Comparison of ENCODE assay signal across 9 mouse cellular contexts in genomic region chr1:73758110-73759061, GRCm38 (mm10).
DNase-seq lines count a peak whose midpoint lies in the region; ATAC-seq lines count a peak whose summit lies in the region.
"Had no signal": no experiment of that assay in that cellular context is flagged by ENCODE, and none has a peak within 500 bp of the region (broad histone marks: within the 10 kb centered on the region; RNA-seq: fewer than 3 reads in every experiment).

No protein-coding gene starts in this region.

- H3K27ac ChIP-seq in heart, embryonic 11.5 days (ENCODE audit: low read depth, low read length), result no peak overlapping the region
- peak overlapping the region; percentile 65; the same call in 1 of the 2 replicates for H3K27ac ChIP-seq in forebrain, embryonic 12.5 days
- no peak overlapping the region for H3K27ac ChIP-seq in neural tube, embryonic 14.5 days (ENCODE audit: low read depth, low read length)
- H3K27ac ChIP-seq: heart, embryonic 15.5 days had no signal

- H3K4me2 ChIP-seq in heart, embryonic 11.5 days, result no peak overlapping the region
- H3K4me2 ChIP-seq in forebrain, embryonic 12.5 days, result peak overlapping the region; percentile 9; the same call in 1 of the 2 replicates
- H3K4me2 ChIP-seq in neural tube, embryonic 14.5 days (ENCODE audit: low read depth, low read length), result no peak overlapping the region
- H3K4me2 ChIP-seq: heart, embryonic 15.5 days had no signal

- H3K9ac ChIP-seq in heart, embryonic 11.5 days (ENCODE audit: low read depth, low read length), result no peak overlapping the region
- no peak overlapping the region for H3K9ac ChIP-seq in forebrain, embryonic 12.5 days
- no peak overlapping the region for H3K9ac ChIP-seq in neural tube, embryonic 14.5 days (replicated peaks; ENCODE audit: low read depth, low read length)
- H3K9ac ChIP-seq: heart, embryonic 15.5 days had no signal

- H3K27me3 ChIP-seq in heart, embryonic 11.5 days (ENCODE audit: control insufficient read depth, insufficient read depth, low read length), result no peaks in the 10 kb centered on the region
- H3K27me3 ChIP-seq in forebrain, embryonic 12.5 days, result no peaks in the 10 kb centered on the region
- no peaks in the 10 kb centered on the region for H3K27me3 ChIP-seq in neural tube, embryonic 14.5 days (ENCODE audit: control insufficient read depth, insufficient read depth, low read length)
- H3K27me3 ChIP-seq: heart, embryonic 15.5 days had no signal

- no peaks in the 10 kb centered on the region for H3K36me3 ChIP-seq in heart, embryonic 11.5 days (ENCODE audit: control insufficient read depth, insufficient read depth, low read length)
- no peaks in the 10 kb centered on the region for H3K36me3 ChIP-seq in forebrain, embryonic 12.5 days (replicated peaks)
- H3K36me3 ChIP-seq in neural tube, embryonic 14.5 days (ENCODE audit: control insufficient read depth, insufficient read depth, low read length), result no peaks in the 10 kb centered on the region
- H3K36me3 ChIP-seq: heart, embryonic 15.5 days had no signal

- no peak for ATAC-seq in heart, embryonic 11.5 days (replicated peaks; ENCODE audit: insufficient number of reproducible peaks, low FRiP score, low TSS enrichment)
- ATAC-seq in forebrain, embryonic 12.5 days (ENCODE audit: low FRiP score), result peak; percentile 93
- peak; percentile 81 for ATAC-seq in neural tube, embryonic 14.5 days (ENCODE audit: low read depth)

- WGBS in heart, embryonic 11.5 days (ENCODE audit: insufficient replicate concordance), result 42% methylated on average over 11 of the region's 11 CpGs
- WGBS in forebrain, embryonic 12.5 days, result 36% methylated on average over 11 of the region's 11 CpGs
- 36% methylated on average over 11 of the region's 11 CpGs for WGBS in neural tube, embryonic 14.5 days

- H3K9me3 ChIP-seq in heart, embryonic 11.5 days (replicated peaks; ENCODE audit: control insufficient read depth, low read length), result no peaks in the 10 kb centered on the region
- no peaks in the 10 kb centered on the region for H3K9me3 ChIP-seq in forebrain, embryonic 12.5 days
- H3K9me3 ChIP-seq in neural tube, embryonic 14.5 days (ENCODE audit: control insufficient read depth, low read length), result no peaks in the 10 kb centered on the region
- H3K9me3 ChIP-seq: heart, embryonic 15.5 days had no signal

- H3K4me1 ChIP-seq in heart, embryonic 11.5 days (ENCODE audit: control insufficient read depth, insufficient read depth, low read length), result no peaks in the 10 kb centered on the region
- peaks cover 13% of the 10 kb centered on the region for H3K4me1 ChIP-seq in forebrain, embryonic 12.5 days
- H3K4me1 ChIP-seq in neural tube, embryonic 14.5 days (ENCODE audit: control insufficient read depth, insufficient read depth, low read length), result no peaks in the 10 kb centered on the region
- H3K4me1 ChIP-seq: heart, embryonic 15.5 days had no signal

- peak; percentile 92 for DNase-seq in heart, adult 11 months
- peak; percentile 61 for DNase-seq in hindlimb bud, embryonic 11.5 days (ENCODE audit: extremely low spot score, low read depth, low spot score)
- no peak for DNase-seq in adrenal gland, adult 2 months
- no peak for DNase-seq in adrenal gland, adult 8-10 months
- DNase-seq in adrenal gland, adult 18-20 months (ENCODE audit: low spot score in 2 of 2), result no peak

- H3K4me3 ChIP-seq in heart, embryonic 11.5 days (ENCODE audit: low read depth, low read length), result no peak overlapping the region
- no peak overlapping the region for H3K4me3 ChIP-seq in forebrain, embryonic 12.5 days (replicated peaks)
- H3K4me3 ChIP-seq in neural tube, embryonic 14.5 days (ENCODE audit: low read depth, low read length), result no peak overlapping the region
- H3K4me3 ChIP-seq: heart, embryonic 15.5 days had no signal

Comparison
In these comparisons a context has a peak if more than half of its experiments do, and no peak if none do; other contexts are left out.
1. DNase-seq: peak in heart, adult 11 months (single experiment) and hindlimb bud, embryonic 11.5 days (single experiment); none in adrenal gland, adult 2 months (single experiment), adrenal gland, adult 8-10 months (single experiment) and adrenal gland, adult 18-20 months (0 of 2).